Mouse (Mus musculus): ENCODE results near the gene Olfr424. TPM values are rescaled to one million over a fixed set of nuclear protein-coding genes. Genes with fewer than 3 reads are reported as not detected.

Gene Olfr424
- polyA plus RNA-seq, 1 experiment from 2014 or later: not detected

- no peaks in the 10 kb centered on the region for H3K36me3 ChIP-seq
- H3K4me3 ChIP-seq: no peak overlapping the region
- WGBS: 89% methylated on average over 5 of the region's 5 CpGs
- no peak for DNase-seq (ENCODE audit: low spot score)
- no peaks in the 10 kb centered on the region for H3K9me3 ChIP-seq (replicated peaks)
- H3K27ac ChIP-seq (replicated peaks): no peak overlapping the region
- no peaks in the 10 kb centered on the region; the same call in 1 of the 2 replicates for H3K4me1 ChIP-seq
- H3K27me3 ChIP-seq (ENCODE audit: low read depth, poor library complexity, severe bottlenecking): no peaks in the 10 kb centered on the region
These were observed 39.6 kb downstream of the Olfr424 start for GRCm38 (mm10) chr1:174170706-174171501.

GRCm38 (mm10) chr1:174171537-174171936, 40.2 kb downstream of the Olfr424 start:
- DNase-seq (ENCODE audit: low spot score): no peak
- Histone ChIP-seq H3K36me3 (no peaks in the 10 kb centered on the region), H3K4me3 (no peak overlapping the region), H3K4me1 (no peaks in the 10 kb centered on the region; the same call in 1 of the 2 replicates), H3K27ac (replicated peaks) (no peak overlapping the region), H3K9me3 (replicated peaks) (no peaks in the 10 kb centered on the region), H3K27me3 (ENCODE audit: low read depth, poor library complexity, severe bottlenecking) (no peaks in the 10 kb centered on the region)
- 66% methylated on average over 2 of the region's 2 CpGs for WGBS

- 27% methylated on average over 3 of the region's 3 CpGs for WGBS
- no peaks in the 10 kb centered on the region; the same call in 1 of the 2 replicates for H3K4me1 ChIP-seq
- peak; percentile 16 for DNase-seq (ENCODE audit: low spot score)
- H3K36me3 ChIP-seq: no peaks in the 10 kb centered on the region
- H3K4me3 ChIP-seq: no peak within 1 kb of the TSS
- H3K27me3 ChIP-seq (ENCODE audit: low read depth, poor library complexity, severe bottlenecking): no peaks in the 10 kb centered on the region
- peak within 1 kb of the TSS; percentile 38; the same call in 1 of the 2 replicates for H3K27ac ChIP-seq (replicated peaks)
- no peaks in the 10 kb centered on the region for H3K9me3 ChIP-seq (replicated peaks)
These were observed 41.3 kb downstream of the Olfr424 start, which contains the start of gene Spta1 for GRCm38 (mm10) chr1:174172605-174173004. Gene Spta1, plus strand, starts transcription at chr1:174172776.

Other genes with a start within 250 kb of the Olfr424 start
- gene Ifi211, start 218.5 kb upstream of the Olfr424 start, polyA plus RNA-seq (2016; fragmentation: Nextera tagmentation; extraction: Ambion mirVana): 0.11 and 0.17 TPM in 2 replicates
- 0.21 and 0.37 TPM in 2 replicates for gene Mndal, start 189.0 kb upstream of the Olfr424 start, polyA plus RNA-seq (2016; fragmentation: Nextera tagmentation; extraction: Ambion mirVana)
- gene Ifi203, start 188.8 kb upstream of the Olfr424 start, polyA plus RNA-seq (2016; fragmentation: Nextera tagmentation; extraction: Ambion mirVana): 0.11 TPM in 1 of 2 replicates, not detected in the other
- gene Ifi202b, start 148.8 kb upstream of the Olfr424 start, polyA plus RNA-seq (2016; fragmentation: Nextera tagmentation; extraction: Ambion mirVana): not detected in 2 replicates
- gene Ifi205, start 99.7 kb upstream of the Olfr424 start, polyA plus RNA-seq (2016; fragmentation: Nextera tagmentation; extraction: Ambion mirVana): 0.19 TPM in 1 of 2 replicates, not detected in the other
- gene Olfr433, start 90.8 kb upstream of the Olfr424 start, polyA plus RNA-seq (2016; fragmentation: Nextera tagmentation; extraction: Ambion mirVana): not detected in 2 replicates
- gene Olfr432, start 82.3 kb upstream of the Olfr424 start, polyA plus RNA-seq (2016; fragmentation: Nextera tagmentation; extraction: Ambion mirVana): not detected in 2 replicates
- gene Olfr430, start 64.9 kb upstream of the Olfr424 start, polyA plus RNA-seq (2016; fragmentation: Nextera tagmentation; extraction: Ambion mirVana): not detected in 2 replicates
- not detected in 2 replicates for gene Olfr429, start 47.2 kb upstream of the Olfr424 start, polyA plus RNA-seq (2016; fragmentation: Nextera tagmentation; extraction: Ambion mirVana)
- gene Olfr427, start 34.6 kb upstream of the Olfr424 start, polyA plus RNA-seq (2016; fragmentation: Nextera tagmentation; extraction: Ambion mirVana): not detected in 2 replicates
- not detected in 2 replicates for gene Olfr231, start 10.4 kb upstream of the Olfr424 start, polyA plus RNA-seq (2016; fragmentation: Nextera tagmentation; extraction: Ambion mirVana)
- not detected in 2 replicates for gene Olfr420, start 24.1 kb downstream of the Olfr424 start, polyA plus RNA-seq (2016; fragmentation: Nextera tagmentation; extraction: Ambion mirVana)
- gene Spta1, start 41.3 kb downstream of the Olfr424 start, polyA plus RNA-seq (2016; fragmentation: Nextera tagmentation; extraction: Ambion mirVana): 1.4 TPM in 2 replicates
- gene Olfr419, start 120.5 kb downstream of the Olfr424 start, polyA plus RNA-seq (2016; fragmentation: Nextera tagmentation; extraction: Ambion mirVana): not detected in 2 replicates
- not detected in 2 replicates for gene Mptx1, start 199.0 kb downstream of the Olfr424 start, polyA plus RNA-seq (2016; fragmentation: Nextera tagmentation; extraction: Ambion mirVana)
- not detected in 2 replicates for gene Olfr417, start 233.6 kb downstream of the Olfr424 start, polyA plus RNA-seq (2016; fragmentation: Nextera tagmentation; extraction: Ambion mirVana)

Data from midbrain, embryonic 10.5 days (tissue).